Mouse (Mus musculus) MEL (cell line): ENCODE data around the gene Dgkg. TPM values are rescaled to one million over a fixed set of nuclear protein-coding genes. Genes with fewer than 3 reads are reported as not detected.

ENCODE experiments used
- DNase-seq: peaks from one replicate; pipeline ENCODE4 v3.0.0; 2011; ENCODE audit warnings: low read depth, low spot score
- H3K27ac ChIP-seq: 2 replicates; pipeline ENCODE4 v1.5.1; 2012; ENCODE audit warnings: low read depth, mild to moderate bottlenecking, control low read depth, low read length, moderate library complexity; ENCODE audit not compliant: control insufficient read depth
- H3K27me3 ChIP-seq, 2 experiments: fragments of 150-350 bp in 1 of 2; sonication (generic) in 1 of 2; 2 replicates each; pipeline ENCODE4 v1.6.1; 2012; ENCODE audit warnings: low read length in 2 of 2, mild to moderate bottlenecking in 2 of 2, improper control_type of control experiment in 1 of 2, moderate library complexity in 1 of 2; ENCODE audit not compliant: insufficient read depth in 2 of 2, control insufficient read depth in 1 of 2
- H3K36me3 ChIP-seq, 2 experiments: 2 replicates each; pipeline ENCODE4 v1.6.1; 2012 to 2014; ENCODE audit warnings: low read length in 2 of 2, improper control_type of control experiment in 1 of 2, inconsistent platforms in 1 of 2, mild to moderate bottlenecking in 1 of 2; ENCODE audit not compliant: insufficient read depth in 2 of 2, control insufficient read depth in 1 of 2
- H3K4me1 ChIP-seq, 2 experiments: fragments of 150-350 bp in 1 of 2; sonication (generic) in 1 of 2; 2 replicates each; pipeline ENCODE4 v1.6.1; 2012; ENCODE audit warnings: low read length in 2 of 2, improper control_type of control experiment in 1 of 2, mild to moderate bottlenecking in 1 of 2; ENCODE audit not compliant: insufficient read depth in 2 of 2, control insufficient read depth in 1 of 2
- H3K4me3 ChIP-seq, 2 experiments: fragments of 150-350 bp in 1 of 2; sonication (generic) in 1 of 2; 2 replicates each; pipeline ENCODE4 v1.5.1; 2012; ENCODE audit warnings: low read depth in 2 of 2, low read length in 2 of 2, mild to moderate bottlenecking in 2 of 2, moderate library complexity in 2 of 2, control low read depth in 1 of 2, improper control_type of control experiment in 1 of 2; ENCODE audit not compliant: control insufficient read depth in 1 of 2, insufficient read depth in 1 of 2
- H3K79me2 ChIP-seq: 2 replicates; pipeline ENCODE4 v1.6.1; 2012; ENCODE audit warnings: mild to moderate bottlenecking, low read length, moderate library complexity; ENCODE audit not compliant: control insufficient read depth, poor library complexity, insufficient read depth
- H3K9ac ChIP-seq: 2 replicates; pipeline ENCODE4 v1.6.1; 2012; ENCODE audit warnings: low read depth, mild to moderate bottlenecking, control low read depth, low read length, moderate library complexity; ENCODE audit not compliant: control insufficient read depth, poor library complexity, severe bottlenecking
- H3K9me3 ChIP-seq: fragments of 150-350 bp; sonication (generic); replicated peaks from 2 replicates; pipeline ENCODE4 v1.6.1; 2012; ENCODE audit warnings: mild to moderate bottlenecking, low read length, improper control_type of control experiment, moderate library complexity; ENCODE audit not compliant: insufficient read depth
- BHLHE40 ChIP-seq: IDR thresholded peaks from 2 replicates; pipeline ENCODE4 v1.6.1; 2012; ENCODE audit warnings: low read depth, mild to moderate bottlenecking, inconsistent platforms, low read length, improper control_type of control experiment, borderline replicate concordance
- CHD1 ChIP-seq: IDR thresholded peaks from 2 replicates; pipeline ENCODE4 v1.6.1; 2012; ENCODE audit warnings: low read depth, mild to moderate bottlenecking, inconsistent platforms, low read length, improper control_type of control experiment
- CHD2 ChIP-seq: IDR thresholded peaks from 2 replicates; pipeline ENCODE4 v1.6.1; 2011; ENCODE audit warnings: low read length, improper control_type of control experiment
- E2F4 ChIP-seq: IDR thresholded peaks from 2 replicates; pipeline ENCODE4 v1.6.1; 2011; ENCODE audit warnings: low read depth, low read length, improper control_type of control experiment, borderline replicate concordance
- ELF1 ChIP-seq: IDR thresholded peaks from 2 replicates; pipeline ENCODE4 v1.6.1; 2014; ENCODE audit warnings: low read depth, mild to moderate bottlenecking, inconsistent platforms, low read length, improper control_type of control experiment, moderate library complexity
- ETS1 ChIP-seq: IDR thresholded peaks from 2 replicates; pipeline ENCODE4 v1.6.1; 2012; ENCODE audit warnings: low read depth, mild to moderate bottlenecking, inconsistent platforms, low read length, improper control_type of control experiment, moderate library complexity
- GABPA ChIP-seq: IDR thresholded peaks from 2 replicates; pipeline ENCODE4 v1.6.1; 2012; ENCODE audit warnings: low read depth, mild to moderate bottlenecking, inconsistent platforms, low read length, improper control_type of control experiment, moderate library complexity
- GATA1 ChIP-seq: IDR thresholded peaks from 2 replicates; pipeline ENCODE4 v1.6.1; 2011; ENCODE audit warnings: low read depth, low read length, improper control_type of control experiment
- HCFC1 ChIP-seq: IDR thresholded peaks from 2 replicates; pipeline ENCODE4 v1.6.1; 2012; ENCODE audit warnings: low read depth, mild to moderate bottlenecking, inconsistent platforms, low read length, improper control_type of control experiment, moderate library complexity
- JUND ChIP-seq: IDR thresholded peaks from 2 replicates; pipeline ENCODE4 v1.6.1; 2011; ENCODE audit warnings: low read depth, mild to moderate bottlenecking, improper control_type of control experiment, low read length
- KAT2A ChIP-seq: conservative IDR thresholded peaks from 2 replicates; pipeline ENCODE4 v1.6.1; 2012; ENCODE audit warnings: low read depth, low read length, improper control_type of control experiment, inconsistent platforms
- MAFK ChIP-seq: IDR thresholded peaks from 2 replicates; pipeline ENCODE4 v1.6.1; 2011; ENCODE audit warnings: low read depth, mild to moderate bottlenecking, low read length, improper control_type of control experiment, borderline replicate concordance
- MAZ ChIP-seq: IDR thresholded peaks from 2 replicates; pipeline ENCODE4 v1.6.1; 2012; ENCODE audit warnings: low read depth, mild to moderate bottlenecking, inconsistent platforms, low read length, improper control_type of control experiment
- MEF2A ChIP-seq: IDR thresholded peaks from 2 replicates; pipeline ENCODE4 v1.6.1; 2014; ENCODE audit warnings: low read depth, mild to moderate bottlenecking, inconsistent platforms, low read length, improper control_type of control experiment; ENCODE audit not compliant: poor library complexity, insufficient replicate concordance, severe bottlenecking; ENCODE audit errors: extremely low read depth
- MXI1 ChIP-seq: IDR thresholded peaks from 2 replicates; pipeline ENCODE4 v1.6.1; 2011; ENCODE audit warnings: mild to moderate bottlenecking, low read depth, low read length, improper control_type of control experiment
- MYB ChIP-seq: IDR thresholded peaks from 2 replicates; pipeline ENCODE4 v1.6.1; 2011; ENCODE audit warnings: mild to moderate bottlenecking, low read depth, low read length, improper control_type of control experiment
- POLR2AphosphoS2 ChIP-seq: IDR thresholded peaks from 2 replicates; pipeline ENCODE4 v1.6.1; 2011; ENCODE audit warnings: low read length, improper control_type of control experiment
- POLR2AphosphoS5 ChIP-seq: IDR thresholded peaks from 2 replicates; pipeline ENCODE4 v1.6.1; 2012; ENCODE audit warnings: low read depth, borderline replicate concordance, mild to moderate bottlenecking, inconsistent platforms, low read length, moderate library complexity, mixed read lengths
- RAD21 ChIP-seq: IDR thresholded peaks from 2 replicates; pipeline ENCODE4 v1.6.1; 2011; ENCODE audit warnings: mild to moderate bottlenecking, low read depth, low read length, improper control_type of control experiment
- RCOR1 ChIP-seq: IDR thresholded peaks from 2 replicates; pipeline ENCODE4 v1.6.1; 2012; ENCODE audit warnings: low read depth, mild to moderate bottlenecking, inconsistent platforms, low read length, improper control_type of control experiment
- SIN3A ChIP-seq: IDR thresholded peaks from 2 replicates; pipeline ENCODE4 v1.6.1; 2012; ENCODE audit warnings: low read length, improper control_type of control experiment, inconsistent platforms
- SMC3 ChIP-seq: IDR thresholded peaks from 2 replicates; pipeline ENCODE4 v1.6.1; 2011; ENCODE audit warnings: low read depth, low read length, improper control_type of control experiment
- TAL1 ChIP-seq: IDR thresholded peaks from 2 replicates; pipeline ENCODE4 v1.6.1; 2012; ENCODE audit warnings: mild to moderate bottlenecking, inconsistent platforms, low read length, moderate library complexity, mixed read lengths
- TBP ChIP-seq: IDR thresholded peaks from 2 replicates; pipeline ENCODE4 v1.8.0; 2011; ENCODE audit warnings: low read depth, low read length, improper control_type of control experiment
- TCF12 ChIP-seq: IDR thresholded peaks from 2 replicates; pipeline ENCODE4 v1.6.1; 2014; ENCODE audit warnings: low read depth, mild to moderate bottlenecking, inconsistent platforms, low read length, improper control_type of control experiment, moderate library complexity
- UBTF ChIP-seq: IDR thresholded peaks from 2 replicates; pipeline ENCODE4 v1.6.1; 2012; ENCODE audit warnings: low read depth, mild to moderate bottlenecking, inconsistent platforms, low read length, improper control_type of control experiment, moderate library complexity, borderline replicate concordance; ENCODE audit not compliant: insufficient read depth
- USF1 ChIP-seq: IDR thresholded peaks from 2 replicates; pipeline ENCODE4 v1.6.1; 2014; ENCODE audit warnings: low read depth, mild to moderate bottlenecking, inconsistent platforms, low read length, improper control_type of control experiment, moderate library complexity
- ZC3H11A ChIP-seq: IDR thresholded peaks from 2 replicates; pipeline ENCODE4 v1.6.1; 2012; ENCODE audit warnings: low read depth, mild to moderate bottlenecking, inconsistent platforms, low read length, improper control_type of control experiment
- ZKSCAN1 ChIP-seq: IDR thresholded peaks from 2 replicates; pipeline ENCODE4 v1.6.1; 2012; ENCODE audit warnings: low read depth, mild to moderate bottlenecking, inconsistent platforms, low read length, improper control_type of control experiment, moderate library complexity
- ZMIZ1 ChIP-seq: IDR thresholded peaks from 2 replicates; pipeline ENCODE4 v1.6.1; 2012; ENCODE audit warnings: low read depth, mild to moderate bottlenecking, inconsistent platforms, low read length, improper control_type of control experiment, moderate library complexity
- ZNF384 ChIP-seq: IDR thresholded peaks from 2 replicates; pipeline ENCODE4 v1.6.1; 2012; ENCODE audit warnings: low read depth, mild to moderate bottlenecking, inconsistent platforms, low read length, improper control_type of control experiment
- polyA plus RNA-seq, 2 experiments: library from polyadenylated mRNA; stranded (reverse) in 1 of 2; unstranded in 1 of 2; fragments of >175 nt in 1 of 2; fragments of >200 nt in 1 of 2; gene quantifications; 2 replicates each; pipeline versions ENCODE4 v1.2.1 to v1.2.4; 2012; ENCODE audit warnings: low replicate concordance in 2 of 2, low read depth in 1 of 2; ENCODE audit not compliant: insufficient read length in 2 of 2, insufficient read depth in 1 of 2, missing spikeins in 1 of 2
- total RNA-seq: library from RNA; depleted of rRNA; stranded (reverse); fragments of 300-350 nt; gene quantifications from 2 replicates; pipeline ENCODE4 v1.2.3, GENCODE M21; 2012

Gene Dgkg
- total and polyA plus RNA-seq, 3 experiments = not detected

GRCm38 (mm10) chr16:22563594-22563993, 93.4 kb downstream of the Dgkg start:
- Histone ChIP-seq H3K27ac (no peak overlapping the region), H3K4me1 (no peaks in the 10 kb centered on the region), H3K9ac (no peak overlapping the region), H3K27me3 (no peaks in the 10 kb centered on the region; a peak in 1 of 4 replicates), H3K36me3 (no peaks in the 10 kb centered on the region), H3K4me3 (no peak overlapping the region), H3K79me2 (no peaks in the 10 kb centered on the region), H3K9me3 (no peaks in the 10 kb centered on the region)
- TF ChIP-seq RAD21 (no peak), POLR2AphosphoS5 (no peak), RCOR1 (no peak), SIN3A (no peak), BHLHE40 (no peak), CHD1 (no peak), KAT2A (no peak), TBP (no peak), UBTF (no peak), TCF12 (no peak), ELF1 (no peak), POLR2AphosphoS2 (no peak), MAFK (no peak), CHD2 (no peak), E2F4 (no peak), ZKSCAN1 (no peak), ZC3H11A (no peak), ETS1 (no peak), MAZ (no peak), MXI1 (no peak)
- DNase-seq = no peak

GRCm38 (mm10) chr16:22554996-22555395, 102.0 kb downstream of the Dgkg start:
- no peaks in the 10 kb centered on the region for H3K79me2 ChIP-seq
- peak; percentile 39 for DNase-seq
- H3K36me3 ChIP-seq = no peaks in the 10 kb centered on the region
- no peak overlapping the region for H3K27ac ChIP-seq
- H3K9me3 ChIP-seq = no peaks in the 10 kb centered on the region
- H3K4me1 ChIP-seq = no peaks in the 10 kb centered on the region
- H3K9ac ChIP-seq = no peak overlapping the region
- no peak overlapping the region for H3K4me3 ChIP-seq
- no peaks in the 10 kb centered on the region; a peak in 1 of 4 replicates for H3K27me3 ChIP-seq
- TF ChIP-seq TCF12 = no peak
- no peak for TF ChIP-seq MAZ
- peak; percentile 57 for TF ChIP-seq RAD21
- TF ChIP-seq HCFC1 = no peak
- TF ChIP-seq MAFK = no peak
- TF ChIP-seq ZNF384 = no peak
- no peak for TF ChIP-seq TAL1
- TF ChIP-seq ZC3H11A = peak; percentile 42; the same call in 1 of the 2 replicates
- no peak for TF ChIP-seq POLR2AphosphoS2
- no peak for TF ChIP-seq CHD1
- no peak for TF ChIP-seq MEF2A
- TF ChIP-seq USF1 = no peak
- no peak for TF ChIP-seq ZMIZ1
- TF ChIP-seq UBTF = no peak
- TF ChIP-seq SMC3 = peak; percentile 68
- TF ChIP-seq GATA1 = no peak
- TF ChIP-seq MYB = no peak
- no peak for TF ChIP-seq JUND
- TF ChIP-seq GABPA = no peak
- TF ChIP-seq MXI1 = no peak
- TF ChIP-seq KAT2A = no peak
- no peak for TF ChIP-seq RCOR1
